Mouse (Mus musculus): ENCODE results near the gene Tmem30a. TPM values are rescaled to one million over a fixed set of nuclear protein-coding genes. Genes with fewer than 3 reads are reported as not detected.
A peak's percentile ranks its signal among the peaks of the same experiment; 100 is the strongest.

Tmem30a gene
- polyA plus RNA-seq, 1 experiment from 2014 or later, result 114 TPM

GRCm38 (mm10) chr9:79806317-79807075 is 13.2 kb upstream of the Tmem30a start:
- Histone ChIP-seq H3K9ac (replicated peaks; ENCODE audit: low read depth, low read length) (no peak overlapping the region), H3K4me2 (ENCODE audit: low read length) (no peak overlapping the region), H3K36me3 (ENCODE audit: control insufficient read depth, insufficient read depth) (no peaks in the 10 kb centered on the region), H3K9me3 (ENCODE audit: control insufficient read depth, low read length) (no peaks in the 10 kb centered on the region), H3K4me3 (replicated peaks; ENCODE audit: low read length) (no peak overlapping the region), H3K27ac (ENCODE audit: low read length) (no peak overlapping the region), H3K27me3 (replicated peaks; ENCODE audit: control insufficient read depth, insufficient read depth, low read length) (no peaks in the 10 kb centered on the region), H3K4me1 (replicated peaks; ENCODE audit: control insufficient read depth, insufficient read depth, low read length) (0 out of 2 replicates have a peak, but pooled peaks cover 2% of the 10 kb centered on the region)
- ATAC-seq, result peak; percentile 58
- 46% methylated on average over 12 of the region's 12 CpGs for WGBS

GRCm38 (mm10) chr9:79805426-79805825 is 12.1 kb upstream of the Tmem30a start:
- 91% methylated on average over 10 of the region's 10 CpGs for WGBS
- ATAC-seq, result no peak
- no peak overlapping the region for H3K27ac ChIP-seq (ENCODE audit: low read length)
- no peak overlapping the region for H3K9ac ChIP-seq (replicated peaks; ENCODE audit: low read depth, low read length)
- 0 out of 2 replicates have a peak, but pooled peaks cover 2% of the 10 kb centered on the region for H3K4me1 ChIP-seq (replicated peaks; ENCODE audit: control insufficient read depth, insufficient read depth, low read length)
- no peak overlapping the region for H3K4me3 ChIP-seq (replicated peaks; ENCODE audit: low read length)
- H3K36me3 ChIP-seq (ENCODE audit: control insufficient read depth, insufficient read depth), result no peaks in the 10 kb centered on the region
- no peaks in the 10 kb centered on the region for H3K27me3 ChIP-seq (replicated peaks; ENCODE audit: control insufficient read depth, insufficient read depth, low read length)
- H3K9me3 ChIP-seq (ENCODE audit: control insufficient read depth, low read length), result no peaks in the 10 kb centered on the region
- no peak overlapping the region for H3K4me2 ChIP-seq (ENCODE audit: low read length)

GRCm38 (mm10) chr9:79796461-79797135 is 3.3 kb upstream of the Tmem30a start:
- Histone ChIP-seq H3K4me3 (replicated peaks; ENCODE audit: low read length) (no peak overlapping the region), H3K9ac (replicated peaks; ENCODE audit: low read depth, low read length) (no peak overlapping the region), H3K9me3 (ENCODE audit: control insufficient read depth, low read length) (no peaks in the 10 kb centered on the region), H3K36me3 (ENCODE audit: control insufficient read depth, insufficient read depth) (no peaks in the 10 kb centered on the region), H3K4me1 (replicated peaks; ENCODE audit: control insufficient read depth, insufficient read depth, low read length) (peaks cover 5% of the 10 kb centered on the region), H3K27me3 (replicated peaks; ENCODE audit: control insufficient read depth, insufficient read depth, low read length) (no peaks in the 10 kb centered on the region), H3K4me2 (ENCODE audit: low read length) (no peak overlapping the region), H3K27ac (ENCODE audit: low read length) (no peak overlapping the region)
- 73% methylated on average over 7 of the region's 7 CpGs for WGBS
- ATAC-seq, result no peak

GRCm38 (mm10) chr9:79795076-79795475 is 1.8 kb upstream of the Tmem30a start:
- Histone ChIP-seq H3K9me3 (ENCODE audit: control insufficient read depth, low read length) (no peaks in the 10 kb centered on the region), H3K4me2 (ENCODE audit: low read length) (no peak overlapping the region), H3K27me3 (replicated peaks; ENCODE audit: control insufficient read depth, insufficient read depth, low read length) (no peaks in the 10 kb centered on the region), H3K4me3 (replicated peaks; ENCODE audit: low read length) (no peak overlapping the region), H3K9ac (replicated peaks; ENCODE audit: low read depth, low read length) (no peak overlapping the region), H3K27ac (ENCODE audit: low read length) (no peak overlapping the region), H3K36me3 (ENCODE audit: control insufficient read depth, insufficient read depth) (no peaks in the 10 kb centered on the region), H3K4me1 (replicated peaks; ENCODE audit: control insufficient read depth, insufficient read depth, low read length) (peaks cover 11% of the 10 kb centered on the region)
- 89% methylated on average over 1 of the region's 1 CpGs for WGBS
- ATAC-seq, result no peak

- Histone ChIP-seq H3K4me2 (ENCODE audit: low read length) (no peak overlapping the region), H3K4me1 (replicated peaks; ENCODE audit: control insufficient read depth, insufficient read depth, low read length) (peaks cover 7% of the 10 kb centered on the region), H3K27ac (ENCODE audit: low read length) (no peak overlapping the region), H3K9me3 (ENCODE audit: control insufficient read depth, low read length) (no peaks in the 10 kb centered on the region), H3K36me3 (ENCODE audit: control insufficient read depth, insufficient read depth) (no peaks in the 10 kb centered on the region), H3K4me3 (replicated peaks; ENCODE audit: low read length) (no peak overlapping the region), H3K27me3 (replicated peaks; ENCODE audit: control insufficient read depth, insufficient read depth, low read length) (no peaks in the 10 kb centered on the region), H3K9ac (replicated peaks; ENCODE audit: low read depth, low read length) (no peak overlapping the region)
- ATAC-seq, result no peak
- 68% methylated on average over 2 of the region's 2 CpGs for WGBS
Observed at GRCm38 (mm10) chr9:79785794-79786085, 7.6 kb downstream of the Tmem30a start.

GRCm38 (mm10) chr9:79784934-79785793 is 8.1 kb downstream of the Tmem30a start:
- 69% methylated on average over 2 of the region's 2 CpGs for WGBS
- Histone ChIP-seq H3K4me3 (replicated peaks; ENCODE audit: low read length) (no peak overlapping the region), H3K36me3 (ENCODE audit: control insufficient read depth, insufficient read depth) (no peaks in the 10 kb centered on the region), H3K4me1 (replicated peaks; ENCODE audit: control insufficient read depth, insufficient read depth, low read length) (peaks cover 4% of the 10 kb centered on the region), H3K27me3 (replicated peaks; ENCODE audit: control insufficient read depth, insufficient read depth, low read length) (no peaks in the 10 kb centered on the region), H3K4me2 (ENCODE audit: low read length) (no peak overlapping the region), H3K9ac (replicated peaks; ENCODE audit: low read depth, low read length) (no peak overlapping the region), H3K9me3 (ENCODE audit: control insufficient read depth, low read length) (no peaks in the 10 kb centered on the region), H3K27ac (ENCODE audit: low read length) (no peak overlapping the region)
- ATAC-seq, result no peak

GRCm38 (mm10) chr9:79784439-79784838 is 8.9 kb downstream of the Tmem30a start:
- Histone ChIP-seq H3K36me3 (ENCODE audit: control insufficient read depth, insufficient read depth) (no peaks in the 10 kb centered on the region), H3K4me3 (replicated peaks; ENCODE audit: low read length) (no peak overlapping the region), H3K4me2 (ENCODE audit: low read length) (no peak overlapping the region), H3K9ac (replicated peaks; ENCODE audit: low read depth, low read length) (no peak overlapping the region), H3K27me3 (replicated peaks; ENCODE audit: control insufficient read depth, insufficient read depth, low read length) (no peaks in the 10 kb centered on the region), H3K4me1 (replicated peaks; ENCODE audit: control insufficient read depth, insufficient read depth, low read length) (peaks cover 3% of the 10 kb centered on the region; the same call in 1 of the 2 replicates), H3K9me3 (ENCODE audit: control insufficient read depth, low read length) (no peaks in the 10 kb centered on the region), H3K27ac (ENCODE audit: low read length) (no peak overlapping the region)
- ATAC-seq, result no peak
- WGBS, result 46% methylated on average over 3 of the region's 3 CpGs

GRCm38 (mm10) chr9:79779354-79779753 is 14.0 kb downstream of the Tmem30a start:
- 67% methylated on average over 2 of the region's 2 CpGs for WGBS
- Histone ChIP-seq H3K27me3 (replicated peaks; ENCODE audit: control insufficient read depth, insufficient read depth, low read length) (no peaks in the 10 kb centered on the region), H3K9me3 (ENCODE audit: control insufficient read depth, low read length) (no peaks in the 10 kb centered on the region), H3K27ac (ENCODE audit: low read length) (no peak overlapping the region), H3K36me3 (ENCODE audit: control insufficient read depth, insufficient read depth) (peaks cover 7% of the 10 kb centered on the region), H3K4me2 (ENCODE audit: low read length) (no peak overlapping the region), H3K4me3 (replicated peaks; ENCODE audit: low read length) (no peak overlapping the region), H3K9ac (replicated peaks; ENCODE audit: low read depth, low read length) (no peak overlapping the region), H3K4me1 (replicated peaks; ENCODE audit: control insufficient read depth, insufficient read depth, low read length) (no peaks in the 10 kb centered on the region)
- no peak for ATAC-seq

GRCm38 (mm10) chr9:79766991-79767545 is 26.2 kb downstream of the Tmem30a start:
- Histone ChIP-seq H3K36me3 (ENCODE audit: control insufficient read depth, insufficient read depth) (peaks cover 2% of the 10 kb centered on the region; the same call in 1 of the 2 replicates), H3K27ac (ENCODE audit: low read length) (no peak overlapping the region), H3K9ac (replicated peaks; ENCODE audit: low read depth, low read length) (no peak overlapping the region), H3K9me3 (ENCODE audit: control insufficient read depth, low read length) (no peaks in the 10 kb centered on the region), H3K4me3 (replicated peaks; ENCODE audit: low read length) (no peak overlapping the region), H3K27me3 (replicated peaks; ENCODE audit: control insufficient read depth, insufficient read depth, low read length) (no peaks in the 10 kb centered on the region), H3K4me2 (ENCODE audit: low read length) (no peak overlapping the region), H3K4me1 (replicated peaks; ENCODE audit: control insufficient read depth, insufficient read depth, low read length) (no peaks in the 10 kb centered on the region)
- WGBS, result 93% methylated on average over 5 of the region's 5 CpGs
- ATAC-seq, result no peak
